Mouse (Mus musculus): ENCODE data around the gene Pbld1. TPM values are rescaled to one million over a fixed set of nuclear protein-coding genes. Genes with fewer than 3 reads are reported as not detected.

Pbld1 gene
- polyA plus RNA-seq (2015; fragmentation: Nextera tagmentation; extraction: Ambion mirVana): 0.64 and 0.67 TPM in 2 replicates

DNA sequence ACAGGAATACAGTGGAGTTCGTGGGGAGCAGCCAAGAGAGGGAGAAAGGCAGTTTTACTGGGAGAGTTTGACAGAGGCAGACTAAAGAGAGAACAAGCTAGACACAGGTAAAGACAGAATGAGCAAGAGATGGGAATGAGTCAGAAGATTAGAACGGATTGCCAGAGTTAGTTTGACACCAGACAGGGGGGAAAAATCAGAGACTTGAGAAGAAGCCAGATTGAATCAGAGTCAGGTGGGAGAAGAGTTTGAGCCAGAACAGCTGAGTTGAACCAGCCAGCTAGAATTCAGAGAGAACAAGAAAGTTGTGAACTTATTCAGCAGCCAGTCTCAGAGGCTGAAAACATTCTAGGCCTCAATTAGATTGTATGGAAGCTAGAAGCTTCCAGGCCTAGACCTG, at the start of gene Pbld1:
Pbld1 (plus strand) TSS at position 301 of the 400 bp plus-strand sequence.
- H3K9me3 ChIP-seq (replicated peaks): no peaks in the 10 kb centered on the region
- no peaks in the 10 kb centered on the region for H3K36me3 ChIP-seq
- peaks cover 12% of the 10 kb centered on the region for H3K4me1 ChIP-seq (replicated peaks)
- H3K4me2 ChIP-seq: no peak within 1 kb of the TSS
- no peak for ATAC-seq (replicated peaks; ENCODE audit: insufficient number of reproducible peaks, insufficient read depth, low FRiP score, low read depth)
- WGBS: 77% methylated on average over 2 of the region's 2 CpGs
- H3K27ac ChIP-seq: peak within 1 kb of the TSS; percentile 14; the same call in 1 of the 2 replicates
- H3K4me3 ChIP-seq: no peak within 1 kb of the TSS
- no peak within 1 kb of the TSS for H3K9ac ChIP-seq
- H3K27me3 ChIP-seq: no peaks in the 10 kb centered on the region

DNA sequence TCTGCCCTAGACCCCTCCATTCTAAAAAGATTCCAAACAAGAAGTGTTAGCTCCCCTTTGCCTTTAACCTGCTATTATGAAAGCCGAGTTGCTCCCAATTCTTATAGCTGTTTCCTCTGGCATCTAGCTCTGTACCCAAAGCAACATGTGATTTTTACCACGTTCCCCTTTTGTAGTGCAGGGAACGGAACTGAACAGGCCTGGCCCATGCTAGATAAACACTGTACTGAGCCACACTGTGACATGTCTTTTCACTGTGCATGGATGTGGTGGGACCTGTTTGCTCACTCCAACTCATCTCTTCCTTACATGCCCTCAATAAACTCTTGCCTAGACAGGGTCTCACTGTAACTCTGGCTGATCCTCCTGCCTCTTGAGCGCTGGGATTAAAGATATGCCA, 49.7 kb upstream of the Pbld1 start:
- Histone ChIP-seq H3K4me2 (no peak overlapping the region), H3K27ac (no peak overlapping the region), H3K27me3 (no peaks in the 10 kb centered on the region), H3K36me3 (peaks cover 82% of the 10 kb centered on the region), H3K9ac (no peak overlapping the region), H3K9me3 (replicated peaks) (no peaks in the 10 kb centered on the region), H3K4me3 (no peak overlapping the region), H3K4me1 (replicated peaks) (no peaks in the 10 kb centered on the region)
- ATAC-seq (replicated peaks; ENCODE audit: insufficient number of reproducible peaks, insufficient read depth, low FRiP score, low read depth): no peak
- 75% methylated on average over 4 of the region's 4 CpGs for WGBS

DNA sequence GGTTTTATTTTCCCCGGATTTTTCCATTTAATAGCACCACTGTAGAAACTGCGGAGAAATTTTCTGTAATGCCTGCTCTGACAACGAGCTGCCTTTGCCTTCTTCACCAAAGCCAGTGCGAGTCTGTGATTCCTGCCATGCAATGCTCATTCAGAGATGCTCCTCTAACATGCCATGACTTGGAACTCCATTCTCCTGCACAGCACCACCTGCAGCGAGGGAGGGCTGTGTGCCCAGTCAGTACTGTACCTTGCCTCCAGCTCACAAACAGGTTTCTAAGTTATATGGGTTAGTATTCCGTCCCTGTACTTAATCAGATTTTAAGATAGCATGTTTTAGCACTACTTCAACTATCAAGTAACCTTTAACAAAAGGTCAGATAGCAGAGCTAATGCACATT, 48.4 kb upstream of the Pbld1 start:
- Histone ChIP-seq H3K4me3 (no peak overlapping the region), H3K9ac (no peak overlapping the region), H3K36me3 (peaks cover 83% of the 10 kb centered on the region), H3K9me3 (replicated peaks) (no peaks in the 10 kb centered on the region), H3K27ac (no peak overlapping the region), H3K27me3 (no peaks in the 10 kb centered on the region), H3K4me2 (no peak overlapping the region), H3K4me1 (replicated peaks) (no peaks in the 10 kb centered on the region)
- no peak for ATAC-seq (replicated peaks; ENCODE audit: insufficient number of reproducible peaks, insufficient read depth, low FRiP score, low read depth)
- 85% methylated on average over 6 of the region's 6 CpGs for WGBS

DNA sequence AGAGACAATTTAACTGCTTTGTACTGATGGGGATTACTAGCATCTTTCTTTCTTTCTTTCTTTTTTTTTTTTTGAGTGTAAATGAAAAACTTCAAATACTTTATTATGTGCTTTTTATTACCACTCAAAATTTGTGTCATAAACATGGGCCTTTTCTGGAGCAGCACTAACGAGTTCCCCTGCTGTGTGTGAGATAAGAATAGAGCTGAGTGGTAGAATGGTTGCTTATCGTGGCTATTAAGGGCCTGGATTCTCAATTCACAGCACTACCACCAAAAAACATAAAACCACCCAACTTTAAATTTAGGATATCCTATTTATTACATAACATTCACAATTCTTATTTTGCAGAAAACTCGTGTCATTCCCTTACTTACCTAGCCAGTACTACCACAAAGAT, 46.5 kb upstream of the Pbld1 start:
- Histone ChIP-seq H3K4me1 (replicated peaks) (no peaks in the 10 kb centered on the region; the same call in 1 of the 2 replicates), H3K4me3 (no peak overlapping the region), H3K4me2 (no peak overlapping the region), H3K27me3 (no peaks in the 10 kb centered on the region), H3K9me3 (replicated peaks) (no peaks in the 10 kb centered on the region), H3K36me3 (peaks cover 80% of the 10 kb centered on the region), H3K9ac (no peak overlapping the region), H3K27ac (no peak overlapping the region)
- ATAC-seq (replicated peaks; ENCODE audit: insufficient number of reproducible peaks, insufficient read depth, low FRiP score, low read depth): no peak
- 67% methylated on average over 3 of the region's 3 CpGs for WGBS

DNA sequence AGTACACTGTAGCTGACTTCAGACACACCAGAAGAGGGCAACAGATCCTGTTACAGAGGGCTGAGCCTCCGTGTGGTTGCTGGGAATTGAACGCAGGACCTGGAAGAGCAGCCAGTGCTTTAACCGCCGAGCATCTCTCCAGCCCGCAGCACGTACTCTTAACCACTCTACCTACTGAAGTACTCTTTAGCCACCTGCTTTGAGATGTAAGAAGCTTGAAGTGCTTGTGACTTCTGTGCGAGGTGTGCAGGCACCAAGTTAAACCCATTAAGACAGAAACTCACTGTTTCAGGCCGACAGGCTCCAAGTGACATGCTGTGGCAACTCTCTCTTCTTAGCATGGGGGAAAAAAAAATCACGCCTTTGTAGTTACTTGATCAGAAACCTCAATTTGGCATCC, 45.8 kb upstream of the Pbld1 start:
- Histone ChIP-seq H3K27me3 (no peaks in the 10 kb centered on the region), H3K9me3 (replicated peaks) (no peaks in the 10 kb centered on the region), H3K4me3 (no peak overlapping the region), H3K36me3 (peaks cover 75% of the 10 kb centered on the region), H3K4me1 (replicated peaks) (peaks cover 3% of the 10 kb centered on the region), H3K4me2 (no peak overlapping the region), H3K27ac (no peak overlapping the region), H3K9ac (no peak overlapping the region)
- ATAC-seq (replicated peaks; ENCODE audit: insufficient number of reproducible peaks, insufficient read depth, low FRiP score, low read depth): no peak
- WGBS: 90% methylated on average over 9 of the region's 9 CpGs

DNA sequence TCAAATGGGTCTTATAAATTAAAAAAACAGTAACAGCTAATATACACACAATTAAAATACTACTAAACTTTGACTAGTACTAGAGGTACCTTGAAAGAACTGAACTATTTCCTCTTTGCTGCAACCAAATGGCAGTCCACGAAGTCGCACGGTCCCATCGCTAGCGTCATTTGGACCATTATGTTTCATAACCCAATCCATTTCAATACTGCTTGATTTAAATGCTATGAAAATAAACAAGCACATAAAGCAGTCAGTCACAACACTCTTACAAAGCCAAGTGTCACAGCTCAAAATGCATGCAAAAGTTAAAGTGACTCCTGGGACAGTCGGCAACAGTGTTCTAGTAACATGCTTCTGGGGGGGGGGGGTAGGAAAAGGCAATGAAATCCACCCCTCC, 40.7 kb upstream of the Pbld1 start:
- WGBS: 92% methylated on average over 6 of the region's 6 CpGs
- Histone ChIP-seq H3K9me3 (replicated peaks) (no peaks in the 10 kb centered on the region), H3K9ac (no peak overlapping the region), H3K27me3 (no peaks in the 10 kb centered on the region), H3K4me1 (replicated peaks) (peaks cover 17% of the 10 kb centered on the region), H3K27ac (no peak overlapping the region), H3K36me3 (peaks cover 35% of the 10 kb centered on the region), H3K4me3 (no peak overlapping the region), H3K4me2 (no peak overlapping the region)
- no peak for ATAC-seq (replicated peaks; ENCODE audit: insufficient number of reproducible peaks, insufficient read depth, low FRiP score, low read depth)

DNA sequence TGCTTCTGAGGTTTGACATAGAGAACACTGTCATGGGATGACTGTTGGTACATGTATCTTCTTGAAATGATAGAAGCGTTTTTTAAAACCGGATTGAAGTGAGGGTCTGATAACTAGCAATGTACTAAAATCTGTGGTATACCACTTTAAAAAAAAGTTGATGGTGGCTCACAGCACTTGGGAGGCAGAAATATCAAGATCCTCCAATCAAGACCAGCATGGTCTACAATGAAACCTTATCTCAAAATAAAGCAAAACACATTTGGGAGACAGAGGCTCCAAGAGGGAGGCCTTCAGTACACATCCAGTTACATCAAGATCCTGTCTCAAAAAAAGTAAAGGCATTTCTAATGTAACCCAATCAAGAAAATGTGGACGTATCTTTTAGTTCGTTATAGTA, 38.3 kb upstream of the Pbld1 start:
- H3K4me2 ChIP-seq: peak overlapping the region; percentile 78
- WGBS: 41% methylated on average over 4 of the region's 4 CpGs
- H3K27me3 ChIP-seq: no peaks in the 10 kb centered on the region

DNA sequence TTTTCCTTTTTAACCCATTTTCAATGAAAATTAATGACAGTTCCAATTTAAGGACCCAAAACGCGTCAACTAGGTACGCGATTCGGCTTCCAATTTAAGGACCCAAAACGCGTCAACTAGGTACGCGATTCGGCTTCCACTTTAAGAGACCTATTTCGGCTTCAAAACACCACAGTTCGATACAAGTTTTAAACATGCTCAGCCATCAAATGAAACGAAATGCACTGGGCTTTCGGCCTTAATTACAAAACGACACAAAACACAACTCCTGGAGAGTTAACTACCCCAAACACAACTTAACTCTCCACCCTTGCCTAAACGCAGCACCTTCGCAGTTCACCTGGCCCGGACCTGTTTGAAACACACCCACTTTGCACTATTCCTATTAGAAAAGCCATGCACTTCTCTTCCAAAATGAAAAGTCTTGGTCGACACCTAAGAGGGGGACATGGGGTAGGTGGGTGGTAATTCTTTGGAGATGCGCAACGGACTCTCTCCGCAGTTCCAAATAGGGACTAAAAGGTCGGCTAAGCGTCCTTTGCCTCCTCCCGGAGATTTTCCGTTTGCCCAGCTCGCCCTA, 37.3 kb upstream of the Pbld1 start:
- H3K4me3 ChIP-seq: peak overlapping the region; percentile 89

More for the DNA sequence above, 38.3 kb upstream of the Pbld1 start:
- Histone ChIP-seq H3K9me3 (replicated peaks) (no peaks in the 10 kb centered on the region), H3K4me1 (replicated peaks) (peaks cover 26% of the 10 kb centered on the region), H3K36me3 (peaks cover 13% of the 10 kb centered on the region), H3K27ac (no peak overlapping the region; the same call in 1 of the 2 replicates), H3K9ac (peak overlapping the region; percentile 95), H3K4me3 (peak overlapping the region; percentile 89)
- ATAC-seq (replicated peaks; ENCODE audit: insufficient number of reproducible peaks, insufficient read depth, low FRiP score, low read depth): no peak

DNA sequence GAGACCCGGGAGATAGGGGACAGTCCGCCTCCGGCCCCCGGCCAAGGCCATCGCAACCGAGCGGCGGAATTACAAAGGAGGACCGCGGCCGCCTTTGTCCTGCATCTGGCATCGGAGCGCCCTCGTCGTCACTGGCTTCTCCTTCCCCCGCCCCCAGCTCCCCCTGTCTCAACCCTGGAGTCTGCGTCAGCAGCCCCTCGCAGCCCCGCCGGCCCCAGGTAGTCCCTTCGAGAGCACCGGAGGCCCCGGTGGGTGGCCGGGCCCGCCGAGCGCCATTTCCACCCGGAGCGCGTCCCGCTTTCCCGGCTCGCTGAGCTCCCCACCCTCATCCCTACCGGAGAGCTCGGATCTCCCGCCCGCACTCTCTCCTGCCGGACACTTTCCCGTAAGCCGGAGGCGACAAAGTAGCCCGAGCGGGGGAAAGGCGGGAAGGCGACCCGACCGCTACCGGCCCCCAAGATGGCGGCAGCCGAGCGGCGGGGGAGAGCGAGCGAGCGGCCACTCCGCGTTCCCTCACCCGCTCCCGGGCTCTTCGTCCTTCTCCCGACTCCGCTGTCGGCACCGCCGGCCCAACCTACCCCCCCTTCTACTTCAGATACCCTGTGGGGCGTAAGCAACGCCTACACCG, 36.7 kb upstream of the Pbld1 start:
- H3K9me3 ChIP-seq (replicated peaks): no peaks in the 10 kb centered on the region
- H3K9ac ChIP-seq: peak overlapping the region; percentile 95
- no peaks in the 10 kb centered on the region for H3K27me3 ChIP-seq
- peak overlapping the region; percentile 100 for H3K27ac ChIP-seq
- peak overlapping the region; percentile 89 for H3K4me3 ChIP-seq
- peak; percentile 31 for ATAC-seq (replicated peaks; ENCODE audit: insufficient number of reproducible peaks, insufficient read depth, low FRiP score, low read depth)
- H3K4me2 ChIP-seq: peak overlapping the region; percentile 78
- peaks cover 26% of the 10 kb centered on the region for H3K4me1 ChIP-seq (replicated peaks)
- under 1% methylated on average over 68 of the region's 68 CpGs for WGBS
- H3K36me3 ChIP-seq: no peaks in the 10 kb centered on the region

More for the DNA sequence above, 37.3 kb upstream of the Pbld1 start:
- peak overlapping the region; percentile 95 for H3K9ac ChIP-seq
- peaks cover 4% of the 10 kb centered on the region for H3K36me3 ChIP-seq
- peaks cover 26% of the 10 kb centered on the region for H3K4me1 ChIP-seq (replicated peaks)
- no peak for ATAC-seq (replicated peaks; ENCODE audit: insufficient number of reproducible peaks, insufficient read depth, low FRiP score, low read depth)
- WGBS: under 1% methylated on average over 27 of the region's 27 CpGs
- peak overlapping the region; percentile 78 for H3K4me2 ChIP-seq
- no peaks in the 10 kb centered on the region for H3K9me3 ChIP-seq (replicated peaks)
- peak overlapping the region; percentile 100 for H3K27ac ChIP-seq
- no peaks in the 10 kb centered on the region for H3K27me3 ChIP-seq

DNA sequence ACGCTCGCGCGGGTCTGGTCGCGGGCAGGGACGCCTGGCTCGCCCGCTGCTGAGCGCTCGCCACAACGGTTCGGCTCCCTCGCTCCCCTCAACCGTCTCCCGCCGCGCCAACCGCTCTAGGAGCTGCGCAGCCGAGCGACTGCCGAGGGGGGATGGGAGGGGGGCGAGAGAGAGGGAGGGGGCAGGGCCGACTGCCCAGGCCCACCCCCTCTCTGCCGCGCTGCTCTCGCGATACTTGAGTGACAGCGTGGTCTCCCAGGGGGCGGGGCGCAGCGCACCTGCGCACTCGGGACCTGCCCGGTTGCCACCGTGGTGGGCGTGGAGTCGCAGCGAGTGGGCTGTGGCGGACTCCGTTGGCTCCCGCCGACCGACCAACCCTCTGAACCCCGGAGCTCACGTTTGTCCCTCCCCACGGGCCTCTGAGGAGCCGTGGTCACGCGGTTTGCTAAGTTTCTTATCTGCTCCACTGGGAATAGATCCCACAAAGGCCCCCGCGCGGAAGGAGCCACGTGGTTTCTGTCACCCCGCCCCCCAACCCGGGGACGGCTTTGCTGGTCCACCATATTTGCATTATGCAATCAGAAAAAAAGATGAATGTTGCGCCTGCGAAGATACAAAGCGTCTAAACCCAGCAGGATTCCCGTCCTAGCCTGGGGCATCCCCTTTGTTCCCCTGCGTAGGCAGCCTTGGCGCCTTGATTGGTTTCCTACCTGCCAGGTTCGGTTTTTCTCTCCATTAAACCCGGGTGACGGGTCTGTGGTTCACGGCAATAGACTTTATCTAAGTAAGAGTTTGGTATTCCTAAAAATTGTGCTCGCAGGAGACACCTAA, 36.0 kb upstream of the Pbld1 start, which contains the start of the genes Hnrnph3 and Pbld2:
Hnrnph3 (minus strand) TSS at position 469 of the 831 bp plus-strand sequence.
Pbld2 (plus strand) TSS at position 567 of the 831 bp plus-strand sequence.
- under 1% methylated on average over 68 of the region's 69 CpGs for WGBS
- H3K27ac ChIP-seq: peak within 1 kb of the TSS; percentile 100
- no peaks in the 10 kb centered on the region for H3K36me3 ChIP-seq
- H3K4me2 ChIP-seq: peak within 1 kb of the TSS; percentile 78
- H3K4me3 ChIP-seq: peak within 1 kb of the TSS; percentile 89
- H3K9ac ChIP-seq: peak within 1 kb of the TSS; percentile 95
- H3K9me3 ChIP-seq (replicated peaks): no peaks in the 10 kb centered on the region
- ATAC-seq (replicated peaks; ENCODE audit: insufficient number of reproducible peaks, insufficient read depth, low FRiP score, low read depth): peak; percentile 93
- H3K4me1 ChIP-seq (replicated peaks): peaks cover 23% of the 10 kb centered on the region
- no peaks in the 10 kb centered on the region for H3K27me3 ChIP-seq

DNA sequence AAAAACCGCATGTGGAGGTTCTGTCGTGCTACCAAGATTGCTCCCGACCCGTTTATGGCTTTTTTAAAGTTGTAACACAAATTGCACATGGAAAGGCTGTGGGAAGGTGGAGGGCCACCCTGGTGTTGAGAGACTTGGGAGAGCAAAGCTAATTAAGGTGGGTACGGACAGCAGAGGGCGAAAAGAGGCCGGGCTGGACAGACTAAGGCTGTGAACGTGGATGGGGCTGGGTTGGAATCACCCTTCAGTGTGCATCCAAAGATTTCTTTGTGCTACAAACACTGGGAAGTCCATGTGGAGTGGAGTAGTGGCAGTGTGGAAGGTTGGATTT, 35.4 kb upstream of the Pbld1 start:
- peak overlapping the region; percentile 95 for H3K9ac ChIP-seq
- ATAC-seq (replicated peaks; ENCODE audit: insufficient number of reproducible peaks, insufficient read depth, low FRiP score, low read depth): peak; percentile 54
- H3K27ac ChIP-seq: peak overlapping the region; percentile 100
- no peaks in the 10 kb centered on the region for H3K36me3 ChIP-seq
- H3K9me3 ChIP-seq (replicated peaks): no peaks in the 10 kb centered on the region
- peaks cover 23% of the 10 kb centered on the region for H3K4me1 ChIP-seq (replicated peaks)
- H3K27me3 ChIP-seq: no peaks in the 10 kb centered on the region
- H3K4me3 ChIP-seq: peak overlapping the region; percentile 89
- peak overlapping the region; percentile 78 for H3K4me2 ChIP-seq
- WGBS: under 1% methylated on average over 8 of the region's 8 CpGs

Measured in heart, embryonic 15.5 days (tissue).